Mouse (Mus musculus): Measurements from ENCODE around the gene Glce.

DNA sequence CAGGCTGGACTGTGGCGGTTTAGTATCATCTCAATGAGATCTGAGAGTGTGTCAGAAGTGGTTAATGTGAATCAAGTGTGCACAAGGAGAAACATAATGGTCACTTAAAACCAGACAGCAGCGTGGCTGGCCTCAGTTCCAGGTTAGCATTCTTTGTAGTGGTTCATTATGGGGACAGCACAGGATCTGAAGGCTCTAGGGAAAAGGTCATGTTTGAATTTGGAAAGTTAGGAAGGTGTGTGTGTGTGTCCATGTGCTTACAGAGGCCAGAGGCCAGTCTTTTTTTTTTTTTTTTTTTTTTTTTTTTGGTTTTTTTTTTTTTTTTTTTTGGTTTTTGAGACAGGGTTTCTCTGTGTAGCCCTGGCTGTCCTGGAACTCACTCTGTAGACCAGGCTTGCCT, 22.7 kb upstream of the Glce start:
- TF ChIP-seq CTCF (IDR thresholded peaks at IDR 0.05; ENCODE audit: low read depth) (no peak), EP300 (optimal IDR thresholded peaks at IDR 0.05) (no peak)

Data from stomach, postnatal 0 days (tissue).